Mouse (Mus musculus) neural tube, embryonic 12.5 days (tissue): Measurements from ENCODE around the gene Cnn2. TPM values are rescaled to one million over a fixed set of nuclear protein-coding genes. Genes with fewer than 3 reads are reported as not detected.
A peak's percentile ranks its signal among the peaks of the same experiment; 100 is the strongest.

Experiments used
- ATAC-seq: fragments of 200-750 bp; cut with Nextera tagmentation; 2 replicates; pipeline ENCODE4 v1.8.0; 2017; ENCODE audit warnings: low read depth, mild to moderate bottlenecking, moderate TSS enrichment, moderate library complexity; ENCODE audit not compliant: low FRiP score
- H3K27ac ChIP-seq: fragments of 300-500 bp; sonication (generic); 2 replicates; pipeline ENCODE4 v1.5.1; 2016
- H3K27me3 ChIP-seq: fragments of 300-500 bp; sonication (generic); replicated peaks from 2 replicates; pipeline ENCODE4 v1.6.1; 2016; ENCODE audit warnings: mild to moderate bottlenecking
- H3K36me3 ChIP-seq: fragments of 300-500 bp; sonication (generic); 2 replicates; pipeline ENCODE4 v1.6.1; 2016; ENCODE audit warnings: mild to moderate bottlenecking
- H3K4me1 ChIP-seq: fragments of 300-500 bp; sonication (generic); 2 replicates; pipeline ENCODE4 v1.6.1; 2016
- H3K4me2 ChIP-seq: fragments of 300-500 bp; sonication (generic); replicated peaks from 2 replicates; pipeline ENCODE4 v1.6.1; 2016; ENCODE audit warnings: mild to moderate bottlenecking
- H3K4me3 ChIP-seq: fragments of 300-500 bp; sonication (generic); 2 replicates; pipeline ENCODE4 v1.5.1; 2016
- H3K9ac ChIP-seq: fragments of 300-500 bp; sonication (generic); 2 replicates; pipeline ENCODE4 v1.6.1; 2016; ENCODE audit warnings: mild to moderate bottlenecking
- H3K9me3 ChIP-seq: fragments of 300-500 bp; sonication (generic); 2 replicates; pipeline ENCODE4 v1.6.1; 2016; ENCODE audit warnings: mild to moderate bottlenecking
- WGBS: fragments of 180-500 bp; shearing (Covaris S2); methylation state at CpG from one replicate; pipeline ENCODE4 v1.1.7; 2016; 5-methylcytosine and 5-hydroxymethylcytosine counted together
- polyA plus RNA-seq: library from polyadenylated mRNA; unstranded; fragments of >200 nt; fragmentation: Nextera tagmentation; extraction: Ambion mirVana; gene quantifications from 2 replicates; pipeline ENCODE4 v1.2.1, GENCODE M21; 2016

The Cnn2 gene
- polyA plus RNA-seq, 1 experiment from 2014 or later = 107 TPM

- no peak for ATAC-seq
- no peaks in the 10 kb centered on the region for H3K9me3 ChIP-seq
- no peak overlapping the region for H3K27ac ChIP-seq
- H3K27me3 ChIP-seq = peaks cover 17% of the 10 kb centered on the region
- 0 out of 2 replicates have a peak overlapping the region, but pooled peaks have one; percentile 2 for H3K4me2 ChIP-seq
- no peak overlapping the region for H3K4me3 ChIP-seq
- H3K36me3 ChIP-seq = no peaks in the 10 kb centered on the region
- H3K4me1 ChIP-seq = peaks cover 4% of the 10 kb centered on the region; the same call in 1 of the 2 replicates
- 0 out of 2 replicates have a peak overlapping the region, but pooled peaks have one; percentile 26 for H3K9ac ChIP-seq
- WGBS = 75% methylated on average over 15 of the region's 15 CpGs
These were observed 36.1 kb downstream of the Cnn2 start for GRCm38 (mm10) chr10:80024229-80025043.

GRCm38 (mm10) chr10:80025044-80025347 lies 36.6 kb downstream of the Cnn2 start:
- H3K27me3 ChIP-seq = peaks cover 12% of the 10 kb centered on the region; the same call in 1 of the 2 replicates
- WGBS = 57% methylated on average over 4 of the region's 4 CpGs
- H3K9me3 ChIP-seq = no peaks in the 10 kb centered on the region
- no peaks in the 10 kb centered on the region for H3K4me1 ChIP-seq
- no peak overlapping the region for H3K4me2 ChIP-seq
- no peaks in the 10 kb centered on the region for H3K36me3 ChIP-seq
- ATAC-seq = no peak
- no peak overlapping the region for H3K9ac ChIP-seq
- no peak overlapping the region for H3K4me3 ChIP-seq
- H3K27ac ChIP-seq = no peak overlapping the region

- 76% methylated on average over 10 of the region's 10 CpGs for WGBS
- Histone ChIP-seq H3K9me3 (no peaks in the 10 kb centered on the region), H3K36me3 (no peaks in the 10 kb centered on the region), H3K4me2 (no peak overlapping the region), H3K4me1 (no peaks in the 10 kb centered on the region), H3K9ac (no peak overlapping the region), H3K27me3 (0 out of 2 replicates have a peak, but pooled peaks cover 8% of the 10 kb centered on the region), H3K4me3 (no peak overlapping the region), H3K27ac (no peak overlapping the region)
- ATAC-seq = no peak
These were observed 37.1 kb downstream of the Cnn2 start for GRCm38 (mm10) chr10:80025463-80025862.

GRCm38 (mm10) chr10:80025889-80026288 lies 37.5 kb downstream of the Cnn2 start:
- Histone ChIP-seq H3K4me1 (no peaks in the 10 kb centered on the region), H3K4me3 (no peak overlapping the region), H3K4me2 (no peak overlapping the region), H3K27ac (no peak overlapping the region), H3K9me3 (no peaks in the 10 kb centered on the region), H3K9ac (no peak overlapping the region), H3K36me3 (no peaks in the 10 kb centered on the region), H3K27me3 (0 out of 2 replicates have a peak, but pooled peaks cover 5% of the 10 kb centered on the region)
- WGBS = 55% methylated on average over 12 of the region's 12 CpGs
- ATAC-seq = no peak

- Histone ChIP-seq H3K4me2 (no peak overlapping the region), H3K9ac (no peak overlapping the region), H3K9me3 (no peaks in the 10 kb centered on the region), H3K4me1 (no peaks in the 10 kb centered on the region), H3K36me3 (no peaks in the 10 kb centered on the region), H3K27ac (no peak overlapping the region), H3K4me3 (no peak overlapping the region), H3K27me3 (no peaks in the 10 kb centered on the region)
- ATAC-seq = no peak
- WGBS = 72% methylated on average over 20 of the region's 20 CpGs
These were observed 39.5 kb downstream of the Cnn2 start for GRCm38 (mm10) chr10:80027681-80028520.

- Histone ChIP-seq H3K9ac (no peak overlapping the region), H3K4me3 (no peak overlapping the region), H3K4me1 (no peaks in the 10 kb centered on the region), H3K27me3 (no peaks in the 10 kb centered on the region), H3K4me2 (no peak overlapping the region), H3K9me3 (no peaks in the 10 kb centered on the region), H3K27ac (no peak overlapping the region), H3K36me3 (no peaks in the 10 kb centered on the region)
- no peak for ATAC-seq
- 92% methylated on average over 13 of the region's 13 CpGs for WGBS
These were observed 40.1 kb downstream of the Cnn2 start for GRCm38 (mm10) chr10:80028521-80028846.

GRCm38 (mm10) chr10:80030191-80030590 lies 41.8 kb downstream of the Cnn2 start:
- H3K4me3 ChIP-seq = no peak overlapping the region
- no peak overlapping the region for H3K27ac ChIP-seq
- no peak overlapping the region for H3K4me2 ChIP-seq
- H3K9me3 ChIP-seq = no peaks in the 10 kb centered on the region
- no peak overlapping the region for H3K9ac ChIP-seq
- ATAC-seq = no peak
- H3K4me1 ChIP-seq = no peaks in the 10 kb centered on the region
- peaks cover 9% of the 10 kb centered on the region for H3K36me3 ChIP-seq
- H3K27me3 ChIP-seq = no peaks in the 10 kb centered on the region
- WGBS = 80% methylated on average over 9 of the region's 9 CpGs

- no peak overlapping the region for H3K27ac ChIP-seq
- no peak for ATAC-seq
These were observed 42.4 kb downstream of the Cnn2 start for GRCm38 (mm10) chr10:80030736-80031135.

GRCm38 (mm10) chr10:80032799-80033480 lies 44.6 kb downstream of the Cnn2 start:
- H3K4me1 ChIP-seq = peaks cover 3% of the 10 kb centered on the region; the same call in 1 of the 2 replicates
- H3K4me2 ChIP-seq = no peak overlapping the region
- H3K4me3 ChIP-seq = no peak overlapping the region
- ATAC-seq = no peak
- H3K27ac ChIP-seq = no peak overlapping the region
- no peaks in the 10 kb centered on the region for H3K27me3 ChIP-seq
- H3K9me3 ChIP-seq = no peaks in the 10 kb centered on the region
- H3K9ac ChIP-seq = no peak overlapping the region
- 77% methylated on average over 5 of the region's 5 CpGs for WGBS
- peaks cover 37% of the 10 kb centered on the region for H3K36me3 ChIP-seq

More at GRCm38 (mm10) chr10:80030736-80031135, 42.4 kb downstream of the Cnn2 start:
- Histone ChIP-seq H3K4me1 (no peaks in the 10 kb centered on the region), H3K4me3 (no peak overlapping the region), H3K9ac (no peak overlapping the region), H3K9me3 (no peaks in the 10 kb centered on the region), H3K36me3 (peaks cover 15% of the 10 kb centered on the region), H3K27me3 (no peaks in the 10 kb centered on the region), H3K4me2 (no peak overlapping the region)
- 85% methylated on average over 17 of the region's 17 CpGs for WGBS

GRCm38 (mm10) chr10:80033511-80034391 lies 45.4 kb downstream of the Cnn2 start:
- no peak overlapping the region for H3K4me2 ChIP-seq
- H3K9ac ChIP-seq = no peak overlapping the region
- H3K27me3 ChIP-seq = no peaks in the 10 kb centered on the region
- H3K27ac ChIP-seq = no peak overlapping the region
- no peaks in the 10 kb centered on the region for H3K9me3 ChIP-seq
- H3K4me3 ChIP-seq = no peak overlapping the region
- H3K4me1 ChIP-seq = peaks cover 11% of the 10 kb centered on the region
- 42% methylated on average over 9 of the region's 9 CpGs for WGBS
- ATAC-seq = no peak
- H3K36me3 ChIP-seq = peaks cover 42% of the 10 kb centered on the region

- 82% methylated on average over 8 of the region's 8 CpGs for WGBS
- H3K9ac ChIP-seq = no peak overlapping the region
These were observed 46.8 kb downstream of the Cnn2 start for GRCm38 (mm10) chr10:80035148-80035547.

More at GRCm38 (mm10) chr10:80035148-80035547, 46.8 kb downstream of the Cnn2 start:
- H3K4me1 ChIP-seq = peaks cover 15% of the 10 kb centered on the region
- H3K4me3 ChIP-seq = no peak overlapping the region
- H3K4me2 ChIP-seq = no peak overlapping the region
- H3K27me3 ChIP-seq = no peaks in the 10 kb centered on the region
- H3K9me3 ChIP-seq = no peaks in the 10 kb centered on the region
- H3K36me3 ChIP-seq = peaks cover 42% of the 10 kb centered on the region
- H3K27ac ChIP-seq = no peak overlapping the region
- no peak for ATAC-seq
